Mouse (Mus musculus) kidney, adult 18-20 months (tissue): ENCODE measurements around the gene Cdc25b.

ENCODE experiments used
- DNase-seq: peaks from one replicate; pipeline ENCODE4 v3.0.0; 2021

Gene Cdc25b

GRCm38 (mm10) chr2:131186771-131187601, at the start of gene Cdc25b, which contains the start of gene Spef1:
Cdc25b (plus strand) TSS chr2:131186949.
Spef1 (minus strand) TSS chr2:131187282.
- peak; percentile 88 for DNase-seq

- no peak for DNase-seq
Measured at GRCm38 (mm10) chr2:131138296-131138695, 48.5 kb upstream of the Cdc25b start.

- no peak for DNase-seq
Measured at GRCm38 (mm10) chr2:131138760-131139159, 48.0 kb upstream of the Cdc25b start.

GRCm38 (mm10) chr2:131139287-131139686, 47.5 kb upstream of the Cdc25b start:
- no peak for DNase-seq

GRCm38 (mm10) chr2:131139886-131140532, 46.7 kb upstream of the Cdc25b start:
- peak; percentile 35 for DNase-seq

GRCm38 (mm10) chr2:131140533-131140905, 46.2 kb upstream of the Cdc25b start:
- DNase-seq, result no peak

GRCm38 (mm10) chr2:131141336-131141986, 45.3 kb upstream of the Cdc25b start:
- no peak for DNase-seq

- peak; percentile 74 for DNase-seq
Measured at GRCm38 (mm10) chr2:131142592-131142991, 44.2 kb upstream of the Cdc25b start.

GRCm38 (mm10) chr2:131143007-131143780, 43.6 kb upstream of the Cdc25b start:
- no peak for DNase-seq

- DNase-seq, result no peak
Measured at GRCm38 (mm10) chr2:131145121-131145520, 41.6 kb upstream of the Cdc25b start.

GRCm38 (mm10) chr2:131145536-131145935, 41.2 kb upstream of the Cdc25b start:
- DNase-seq, result no peak

GRCm38 (mm10) chr2:131146193-131147042, 40.3 kb upstream of the Cdc25b start:
- no peak for DNase-seq

- DNase-seq, result no peak
Measured at GRCm38 (mm10) chr2:131147043-131147365, 39.7 kb upstream of the Cdc25b start.

- DNase-seq, result no peak
Measured at GRCm38 (mm10) chr2:131148353-131149253, 38.1 kb upstream of the Cdc25b start.

GRCm38 (mm10) chr2:131149254-131149578, 37.5 kb upstream of the Cdc25b start:
- no peak for DNase-seq

- no peak for DNase-seq
Measured at GRCm38 (mm10) chr2:131152166-131152730, 34.5 kb upstream of the Cdc25b start.

- no peak for DNase-seq
Measured at GRCm38 (mm10) chr2:131154036-131154435, 32.7 kb upstream of the Cdc25b start.

GRCm38 (mm10) chr2:131156987-131157386, 29.8 kb upstream of the Cdc25b start:
- DNase-seq, result no peak

GRCm38 (mm10) chr2:131159491-131159910, 27.2 kb upstream of the Cdc25b start:
- DNase-seq, result no peak

GRCm38 (mm10) chr2:131159938-131160581, 26.7 kb upstream of the Cdc25b start, which contains the start of gene 1700037H04Rik:
1700037H04Rik (minus strand) TSS chr2:131160081.
- peak; percentile 95 for DNase-seq
